Mouse (Mus musculus): ENCODE measurements around the gene Rrn3. TPM values are rescaled to one million over a fixed set of nuclear protein-coding genes. Genes with fewer than 3 reads are reported as not detected.
A peak's percentile ranks its signal among the peaks of the same experiment; 100 is the strongest.
"Not testable (repeated sequence)": the region's sequence is repeated elsewhere in the genome, so short reads cannot be mapped to it uniquely, and the experiment has no call there.

Rrn3 gene
- 10 to 100 TPM; 47.4 to 55.0 (median 50.1) TPM for total RNA-seq (2022)

GRCm38 (mm10) chr16:13780353-13781036 is at the start of gene Rrn3:
TSS of gene Rrn3 (plus strand) at chr16:13780708.
- peak; percentile 88 for DNase-seq

- no peak for DNase-seq
Measured at GRCm38 (mm10) chr16:13732786-13733185, 47.7 kb upstream of the Rrn3 start.

- DNase-seq: peak; percentile 63
Measured at GRCm38 (mm10) chr16:13733518-13734137, 46.9 kb upstream of the Rrn3 start.

GRCm38 (mm10) chr16:13735977-13736376 is 44.5 kb upstream of the Rrn3 start:
- no peak for DNase-seq

- not testable (repeated sequence) for DNase-seq
Measured at GRCm38 (mm10) chr16:13739044-13739443, 41.5 kb upstream of the Rrn3 start.

- DNase-seq: no peak
Measured at GRCm38 (mm10) chr16:13740844-13741243, 39.7 kb upstream of the Rrn3 start.

- DNase-seq: no peak
Measured at GRCm38 (mm10) chr16:13747708-13748107, 32.8 kb upstream of the Rrn3 start.

GRCm38 (mm10) chr16:13748124-13748523 is 32.4 kb upstream of the Rrn3 start:
- no peak for DNase-seq

- DNase-seq: not testable (repeated sequence)
Measured at GRCm38 (mm10) chr16:13748813-13749212, 31.7 kb upstream of the Rrn3 start.

GRCm38 (mm10) chr16:13749306-13749705 is 31.2 kb upstream of the Rrn3 start:
- no peak for DNase-seq

- no peak for DNase-seq
Measured at GRCm38 (mm10) chr16:13749981-13750380, 30.5 kb upstream of the Rrn3 start.

- no peak for DNase-seq
Measured at GRCm38 (mm10) chr16:13750626-13751025, 29.9 kb upstream of the Rrn3 start.

- no peak for DNase-seq
Measured at GRCm38 (mm10) chr16:13753986-13754385, 26.5 kb upstream of the Rrn3 start.

- DNase-seq: peak; percentile 94
Measured at GRCm38 (mm10) chr16:13754400-13755190, 25.9 kb upstream of the Rrn3 start.

- DNase-seq: no peak
Measured at GRCm38 (mm10) chr16:13757823-13758222, 22.7 kb upstream of the Rrn3 start.

- not testable (repeated sequence) for DNase-seq
Measured at GRCm38 (mm10) chr16:13762807-13763206, 17.7 kb upstream of the Rrn3 start.

GRCm38 (mm10) chr16:13764519-13764918 is 16.0 kb upstream of the Rrn3 start:
- DNase-seq: no peak

GRCm38 (mm10) chr16:13766367-13766766 is 14.1 kb upstream of the Rrn3 start:
- DNase-seq: no peak

- not testable (repeated sequence) for DNase-seq
Measured at GRCm38 (mm10) chr16:13771603-13772002, 8.9 kb upstream of the Rrn3 start.

GRCm38 (mm10) chr16:13772051-13772450 is 8.5 kb upstream of the Rrn3 start:
- not testable (repeated sequence) for DNase-seq

- peak; percentile 72 for DNase-seq
Measured at GRCm38 (mm10) chr16:13774011-13774410, 6.5 kb upstream of the Rrn3 start.

- DNase-seq: not testable (repeated sequence)
Measured at GRCm38 (mm10) chr16:13774651-13775050, 5.9 kb upstream of the Rrn3 start.

GRCm38 (mm10) chr16:13781216-13781615 is 708 bp downstream of the Rrn3 start:
- DNase-seq: no peak

Measured in adrenal gland, adult 8-10 months (tissue).